Mouse (Mus musculus) liver, adult 2 months (tissue): ENCODE results near the gene Calhm2.

Experiments used
- CTCF ChIP-seq: fragments of 200-500 bp; IDR thresholded peaks from 2 replicates; pipeline ENCODE4 v1.5.1; 2011; ENCODE audit warnings: low read depth, low read length, control low read depth
- POLR2A ChIP-seq: fragments of 200-500 bp; IDR thresholded peaks from 2 replicates; pipeline ENCODE4 v1.6.1; 2011; ENCODE audit warnings: low read length, control low read depth; ENCODE audit not compliant: insufficient read depth; ENCODE audit errors: extremely low read depth

DNA sequence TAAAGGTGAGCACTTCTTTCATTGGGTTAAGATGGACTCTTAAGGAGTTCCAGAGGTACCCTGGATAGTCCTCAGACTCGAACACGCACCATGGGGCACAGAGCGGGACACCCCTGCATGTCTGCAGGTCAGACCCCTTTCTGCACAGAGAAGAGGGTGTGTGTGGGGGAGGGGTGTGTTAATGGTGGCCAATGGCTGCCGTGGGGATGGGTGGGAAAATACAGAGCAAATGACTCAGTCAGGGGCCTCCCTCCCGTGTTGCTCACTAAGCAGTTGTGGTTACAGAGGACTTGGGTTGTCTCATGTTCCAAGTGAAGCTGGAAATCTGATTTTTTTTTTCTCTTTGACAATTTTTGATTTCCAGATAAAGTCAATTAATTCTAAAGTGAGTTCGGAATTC is 4.3 kb upstream of the Calhm2 start:
- TF ChIP-seq POLR2A (no peak), CTCF (no peak)
